8 mouse cellular contexts compared by ENCODE assay signal in the genomic region with DNA sequence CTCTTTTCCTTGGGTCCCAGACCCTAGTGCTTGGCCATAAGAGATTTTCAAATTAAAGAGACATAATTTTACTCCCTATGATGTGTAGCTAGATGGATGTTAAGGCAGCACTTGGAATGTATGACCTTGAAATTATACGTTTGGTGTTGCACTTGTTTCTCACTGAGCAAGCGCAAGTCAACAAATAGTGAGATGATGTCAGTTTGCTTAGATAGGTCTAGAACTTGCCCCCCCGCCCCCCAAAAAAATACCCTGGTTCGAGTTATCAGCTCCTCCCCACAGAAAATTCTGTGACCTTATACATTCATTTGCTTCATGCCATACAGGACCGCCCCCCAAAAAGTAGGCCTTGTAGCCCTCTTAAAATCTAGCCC. TPM values are rescaled to one million over a fixed set of nuclear protein-coding genes. Genes with fewer than 3 reads are reported as not detected.
DNase-seq lines count a peak whose midpoint lies in the region; ATAC-seq and TF ChIP-seq lines count a peak whose summit lies in the region.

No protein-coding gene starts in this region.

- TF ChIP-seq CTCF in stomach, postnatal 0 days (IDR thresholded peaks at IDR 0.05; ENCODE audit: low read depth): no peak

- H3K9me3 ChIP-seq in erythroblast, embryonic 14.5 days (ENCODE audit: control insufficient read depth, low read length): no peaks in the 10 kb centered on the region
- no peaks in the 10 kb centered on the region for H3K9me3 ChIP-seq in megakaryocyte, embryonic 14.5 days
- H3K9me3 ChIP-seq in liver, embryonic 11.5 days (ENCODE audit: control insufficient read depth, low read length): no peaks in the 10 kb centered on the region
- H3K9me3 ChIP-seq in stomach, postnatal 0 days (ENCODE audit: control insufficient read depth, low read length): no peaks in the 10 kb centered on the region

- no peaks in the 10 kb centered on the region for H3K27me3 ChIP-seq in erythroblast, embryonic 14.5 days (ENCODE audit: control insufficient read depth)
- H3K27me3 ChIP-seq in megakaryocyte, embryonic 14.5 days (replicated peaks): no peaks in the 10 kb centered on the region
- no peaks in the 10 kb centered on the region for H3K27me3 ChIP-seq in liver, embryonic 11.5 days (replicated peaks; ENCODE audit: control insufficient read depth, insufficient read depth, low read length)
- no peaks in the 10 kb centered on the region for H3K27me3 ChIP-seq in stomach, postnatal 0 days (ENCODE audit: control insufficient read depth, insufficient read depth, low read length)

- peak overlapping the region; percentile 20; the same call in 1 of the 2 replicates for H3K9ac ChIP-seq in liver, embryonic 11.5 days (ENCODE audit: low read depth, low read length)
- H3K9ac ChIP-seq in stomach, postnatal 0 days (ENCODE audit: low read length): peak overlapping the region; percentile 48; the same call in 1 of the 2 replicates

- H3K4me1 ChIP-seq in erythroblast, embryonic 14.5 days (ENCODE audit: control insufficient read depth): peaks cover 87% of the 10 kb centered on the region
- H3K4me1 ChIP-seq in megakaryocyte, embryonic 14.5 days: peaks cover 78% of the 10 kb centered on the region
- peaks cover 73% of the 10 kb centered on the region for H3K4me1 ChIP-seq in liver, embryonic 11.5 days (replicated peaks; ENCODE audit: control insufficient read depth, insufficient read depth, low read length)
- H3K4me1 ChIP-seq in stomach, postnatal 0 days (replicated peaks; ENCODE audit: control insufficient read depth, insufficient read depth): no peaks in the 10 kb centered on the region

- H3K27ac ChIP-seq in liver, embryonic 11.5 days (ENCODE audit: low read depth, low read length): peak overlapping the region; percentile 70; the same call in 1 of the 2 replicates
- peak overlapping the region; percentile 56; the same call in 1 of the 2 replicates for H3K27ac ChIP-seq in stomach, postnatal 0 days (replicated peaks)

- WGBS in liver, embryonic 11.5 days: 53% methylated on average over 5 of the region's 5 CpGs
- WGBS in stomach, postnatal 0 days: 49% methylated on average over 5 of the region's 5 CpGs

- DNase-seq in liver, embryonic 11.5 days (ENCODE audit: low spot score): no peak
- DNase-seq in stomach, postnatal 0 days (ENCODE audit: low spot score): no peak
- no peak for DNase-seq in embryo, embryonic 11 days
- DNase-seq in frontal cortex, postnatal 10 days (ENCODE audit: low spot score in 2 of 2): no peak

- ATAC-seq in erythroblast, adult 5-6 weeks (replicated peaks; ENCODE audit: low FRiP score, poor library complexity, severe bottlenecking): no peak
- no peak for ATAC-seq in megakaryocyte, adult 5-6 weeks (ENCODE audit: poor library complexity, severe bottlenecking)
- ATAC-seq in liver, embryonic 11.5 days (replicated peaks; ENCODE audit: low FRiP score): no peak
- ATAC-seq in stomach, postnatal 0 days (ENCODE audit: low FRiP score, low TSS enrichment): no peak

- peak overlapping the region; percentile 89 for H3K4me3 ChIP-seq in erythroblast, embryonic 14.5 days (replicated peaks)
- H3K4me3 ChIP-seq in megakaryocyte, embryonic 14.5 days (replicated peaks): peak overlapping the region; percentile 94
- peak overlapping the region; percentile 68; the same call in 1 of the 2 replicates for H3K4me3 ChIP-seq in liver, embryonic 11.5 days (ENCODE audit: low read depth, low read length)
- peak overlapping the region; percentile 51 for H3K4me3 ChIP-seq in stomach, postnatal 0 days (ENCODE audit: low read depth, low read length)

- peak overlapping the region; percentile 55 for H3K4me2 ChIP-seq in liver, embryonic 11.5 days
- peak overlapping the region; percentile 61 for H3K4me2 ChIP-seq in stomach, postnatal 0 days (replicated peaks; ENCODE audit: low read depth)

- TF ChIP-seq EP300 in stomach, postnatal 0 days (optimal IDR thresholded peaks at IDR 0.05): no peak

- H3K36me3 ChIP-seq in erythroblast, embryonic 14.5 days (ENCODE audit: control insufficient read depth): peaks cover 56% of the 10 kb centered on the region
- peaks cover 61% of the 10 kb centered on the region for H3K36me3 ChIP-seq in megakaryocyte, embryonic 14.5 days (replicated peaks; ENCODE audit: low read length)
- H3K36me3 ChIP-seq in liver, embryonic 11.5 days (ENCODE audit: control insufficient read depth, insufficient read depth, low read length): peaks cover 24% of the 10 kb centered on the region
- H3K36me3 ChIP-seq in stomach, postnatal 0 days (ENCODE audit: control insufficient read depth, insufficient read depth, low read length): no peaks in the 10 kb centered on the region; the same call in 1 of the 2 replicates

RNA-seq across cellular contexts. Expression of gene Cdc6, which starts 0.6 kb away (rescaled TPM):
- polyA plus RNA-seq in erythroblast, embryonic 14.5 days (2012): 0.76 and 0.82 TPM in 2 replicates
- total RNA-seq in erythroblast, adult 5-6 weeks (2015; ENCODE audit: low replicate concordance): 20.0 and 20.1 TPM in 2 replicates
- 46.7 and 54.2 TPM in 2 replicates for total RNA-seq in erythroblast, adult 5-6 weeks (2017; ENCODE audit: low replicate concordance)
- polyA plus RNA-seq in megakaryocyte, embryonic 14.5 days (2012; ENCODE audit: insufficient read depth, low replicate concordance): 0.44 TPM in 1 of 2 replicates, not detected in the other
- 26.4 and 31.3 TPM in 2 replicates for total RNA-seq in megakaryocyte, adult 5-6 weeks (2015)
- total RNA-seq in megakaryocyte, adult 5-6 weeks (2017): 26.5 and 27.5 TPM in 2 replicates
- polyA plus RNA-seq in liver, embryonic 11.5 days (2014; fragmentation: Nextera tagmentation; extraction: Ambion mirVana): 96.3 and 114 TPM in 2 replicates
- polyA plus RNA-seq in stomach, postnatal 0 days (2015; fragmentation: Nextera tagmentation; extraction: Ambion mirVana): 6.6 and 7.0 TPM in 2 replicates

RNA-seq across cellular contexts. Expression of gene Rara, which starts 20.6 kb away (rescaled TPM):
- polyA plus RNA-seq in erythroblast, embryonic 14.5 days (2012): 0.20 and 0.32 TPM in 2 replicates
- total RNA-seq in erythroblast, adult 5-6 weeks (2015; ENCODE audit: low replicate concordance): 13.1 and 13.2 TPM in 2 replicates
- 2.8 TPM in 2 replicates for total RNA-seq in erythroblast, adult 5-6 weeks (2017; ENCODE audit: low replicate concordance)
- polyA plus RNA-seq in megakaryocyte, embryonic 14.5 days (2012; ENCODE audit: insufficient read depth, low replicate concordance): 11.8 and 25.3 TPM in 2 replicates
- 124 and 125 TPM in 2 replicates for total RNA-seq in megakaryocyte, adult 5-6 weeks (2015)
- 38.8 and 43.3 TPM in 2 replicates for total RNA-seq in megakaryocyte, adult 5-6 weeks (2017)
- polyA plus RNA-seq in liver, embryonic 11.5 days (2014; fragmentation: Nextera tagmentation; extraction: Ambion mirVana): 18.6 and 20.1 TPM in 2 replicates
- 20.1 and 25.9 TPM in 2 replicates for polyA plus RNA-seq in stomach, postnatal 0 days (2015; fragmentation: Nextera tagmentation; extraction: Ambion mirVana)

RNA-seq across cellular contexts. Expression of gene Wipf2, which starts 43.6 kb away (rescaled TPM):
- polyA plus RNA-seq in erythroblast, embryonic 14.5 days (2012): 0.81 TPM in 2 replicates
- total RNA-seq in erythroblast, adult 5-6 weeks (2015; ENCODE audit: low replicate concordance): 9.4 and 21.7 TPM in 2 replicates
- total RNA-seq in erythroblast, adult 5-6 weeks (2017; ENCODE audit: low replicate concordance): 6.4 and 8.2 TPM in 2 replicates
- 7.3 and 10.6 TPM in 2 replicates for polyA plus RNA-seq in megakaryocyte, embryonic 14.5 days (2012; ENCODE audit: insufficient read depth, low replicate concordance)
- 25.9 and 26.6 TPM in 2 replicates for total RNA-seq in megakaryocyte, adult 5-6 weeks (2015)
- total RNA-seq in megakaryocyte, adult 5-6 weeks (2017): 4.9 and 7.0 TPM in 2 replicates
- 3.8 and 4.7 TPM in 2 replicates for polyA plus RNA-seq in liver, embryonic 11.5 days (2014; fragmentation: Nextera tagmentation; extraction: Ambion mirVana)
- 4.9 and 5.3 TPM in 2 replicates for polyA plus RNA-seq in stomach, postnatal 0 days (2015; fragmentation: Nextera tagmentation; extraction: Ambion mirVana)

Comparison
In these comparisons a context has a peak if more than half of its experiments do, and no peak if none do; other contexts are left out.
1. RNA of gene Cdc6, which starts 0.6 kb away (polyA plus RNA-seq): 96.3 to 114 TPM in liver, embryonic 11.5 days; 6.6 to 7.0 TPM in stomach, postnatal 0 days, 0.76 to 0.82 TPM in erythroblast, embryonic 14.5 days and 0.44 TPM in megakaryocyte, embryonic 14.5 days; every median in the first group is over 10 times any median in the second.
2. Peak in every context shown above with its lines, with median percentiles within 50 percentile points of each other: H3K4me3 ChIP-seq.